Mouse (Mus musculus): ENCODE results near the gene Cic. TPM values are rescaled to one million over a fixed set of nuclear protein-coding genes. Genes with fewer than 3 reads are reported as not detected.
A peak's percentile ranks its signal among the peaks of the same experiment; 100 is the strongest.

The Cic gene
- polyA plus RNA-seq, 1 experiment from 2014 or later = 44.2 TPM

DNA sequence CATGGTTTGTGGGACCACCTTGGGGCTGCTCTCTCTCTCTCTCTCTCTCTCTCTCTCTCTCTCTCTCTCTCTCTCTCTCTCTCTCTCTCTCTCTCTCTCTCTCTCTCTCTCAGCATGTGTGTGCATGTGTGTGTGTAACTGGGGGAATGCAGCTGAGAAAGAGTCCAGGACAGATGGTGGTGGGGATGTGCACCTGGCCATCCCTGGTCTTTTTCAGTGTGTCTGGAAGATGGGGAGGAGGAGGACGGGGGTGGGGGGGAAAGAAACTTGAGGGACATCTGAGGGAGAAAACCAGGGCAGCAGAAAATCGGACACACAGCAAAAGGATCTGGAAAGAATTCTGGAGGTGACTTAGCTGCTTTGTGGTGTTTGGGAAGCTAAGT is 39.1 kb downstream of the Cic start:
- peaks cover 14% of the 10 kb centered on the region for H3K4me1 ChIP-seq (replicated peaks)
- 31% methylated on average over 2 of the region's 2 CpGs for WGBS
- H3K4me2 ChIP-seq (replicated peaks) = peak overlapping the region; percentile 73
- H3K4me3 ChIP-seq (replicated peaks) = peak overlapping the region; percentile 55
- H3K9me3 ChIP-seq = no peaks in the 10 kb centered on the region
- no peak; the same call in 1 of the 2 replicates for ATAC-seq
- peak overlapping the region; percentile 81 for H3K9ac ChIP-seq (replicated peaks)
- H3K27ac ChIP-seq = peak overlapping the region; percentile 88
- H3K36me3 ChIP-seq = peaks cover 16% of the 10 kb centered on the region
- peaks cover 28% of the 10 kb centered on the region for H3K27me3 ChIP-seq

DNA sequence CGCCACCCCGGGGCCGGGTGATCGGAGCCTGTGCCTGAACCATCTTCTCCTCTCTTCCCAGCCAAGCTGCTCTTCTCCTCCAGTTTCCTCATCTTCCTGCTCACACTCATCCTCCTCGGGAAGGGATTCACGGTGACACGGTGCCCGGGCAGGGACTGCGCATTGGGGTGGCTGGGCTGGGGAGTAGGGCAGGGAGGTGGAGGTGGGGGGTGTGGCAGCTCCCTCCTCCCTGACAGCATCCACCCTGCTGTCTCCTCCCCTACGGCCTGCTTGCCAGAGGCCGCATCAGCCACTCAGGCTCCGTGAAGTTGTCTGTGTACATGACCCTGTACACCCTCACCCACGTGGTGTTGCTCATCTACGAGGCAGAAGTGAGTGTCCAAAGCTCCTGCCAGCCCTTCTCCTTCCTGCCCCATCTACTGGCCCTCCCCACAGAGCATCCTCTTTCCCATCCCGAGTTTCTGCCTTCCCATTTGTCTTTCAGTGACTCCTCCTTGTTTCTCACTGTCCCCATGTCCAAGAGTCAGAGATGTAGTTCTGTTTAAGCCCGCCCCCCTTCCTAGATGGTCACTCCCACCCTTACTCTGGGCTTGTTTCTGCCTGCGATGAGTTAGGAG is 41.3 kb downstream of the Cic start:
- ATAC-seq = no peak

DNA sequence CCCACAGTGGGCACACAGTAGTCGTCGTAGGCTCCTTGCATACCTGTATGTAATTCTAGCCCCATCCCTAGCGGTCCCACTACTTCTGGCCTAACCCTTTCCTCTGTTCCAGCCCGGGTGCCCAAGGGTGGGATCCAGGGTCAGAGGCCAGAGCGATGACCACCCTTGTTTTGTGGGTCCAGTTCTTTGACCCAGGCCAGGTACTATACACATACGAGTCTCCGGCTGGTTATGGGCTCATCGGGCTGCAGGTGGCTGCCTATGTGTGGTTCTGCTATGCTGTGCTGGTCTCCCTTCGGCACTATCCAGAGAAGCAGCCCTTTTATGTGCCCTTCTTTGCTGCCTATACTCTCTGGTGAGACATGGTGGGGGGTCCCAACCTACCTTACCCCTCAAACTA is 41.9 kb downstream of the Cic start:
- WGBS = 84% methylated on average over 9 of the region's 9 CpGs

More for the DNA sequence above, 41.3 kb downstream of the Cic start:
- H3K36me3 ChIP-seq = peaks cover 21% of the 10 kb centered on the region
- H3K27me3 ChIP-seq = peaks cover 50% of the 10 kb centered on the region
- 70% methylated on average over 17 of the region's 17 CpGs for WGBS
- H3K9me3 ChIP-seq = no peaks in the 10 kb centered on the region
- H3K4me1 ChIP-seq (replicated peaks) = peaks cover 14% of the 10 kb centered on the region
- H3K27ac ChIP-seq = no peak overlapping the region
- H3K4me2 ChIP-seq (replicated peaks) = no peak overlapping the region
- no peak overlapping the region for H3K4me3 ChIP-seq (replicated peaks)
- no peak overlapping the region for H3K9ac ChIP-seq (replicated peaks)

DNA sequence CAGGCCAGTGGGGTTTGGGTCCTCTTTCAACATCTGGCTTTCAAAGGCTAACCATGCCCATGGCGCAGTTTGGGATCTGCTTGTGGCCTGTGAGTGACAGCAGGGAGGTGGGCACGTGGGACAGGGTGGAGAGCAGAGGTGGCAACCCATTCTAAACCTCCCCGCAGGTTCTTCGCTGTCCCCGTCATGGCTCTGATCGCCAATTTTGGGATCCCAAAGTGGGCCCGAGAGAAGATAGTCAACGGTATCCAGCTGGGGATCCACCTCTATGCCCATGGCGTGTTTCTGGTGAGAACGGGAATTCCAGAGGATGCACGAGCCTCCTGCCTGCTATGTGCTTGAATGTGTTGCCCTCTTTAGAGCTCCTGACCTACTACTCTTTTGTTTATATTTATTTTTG is 43.7 kb downstream of the Cic start:
- H3K9ac ChIP-seq (replicated peaks) = no peak overlapping the region
- no peaks in the 10 kb centered on the region for H3K9me3 ChIP-seq
- no peak overlapping the region for H3K27ac ChIP-seq
- no peak for ATAC-seq
- no peak overlapping the region for H3K4me2 ChIP-seq (replicated peaks)
- H3K4me3 ChIP-seq (replicated peaks) = no peak overlapping the region
- 78% methylated on average over 11 of the region's 11 CpGs for WGBS
- peaks cover 25% of the 10 kb centered on the region for H3K4me1 ChIP-seq (replicated peaks)
- H3K36me3 ChIP-seq = peaks cover 21% of the 10 kb centered on the region
- H3K27me3 ChIP-seq = peaks cover 71% of the 10 kb centered on the region

More for the DNA sequence above, 41.9 kb downstream of the Cic start:
- Histone ChIP-seq H3K4me3 (replicated peaks) (no peak overlapping the region), H3K27me3 (peaks cover 56% of the 10 kb centered on the region), H3K4me2 (replicated peaks) (no peak overlapping the region), H3K36me3 (peaks cover 21% of the 10 kb centered on the region), H3K9me3 (no peaks in the 10 kb centered on the region), H3K9ac (replicated peaks) (no peak overlapping the region), H3K27ac (no peak overlapping the region), H3K4me1 (replicated peaks) (peaks cover 15% of the 10 kb centered on the region)
- no peak for ATAC-seq

DNA sequence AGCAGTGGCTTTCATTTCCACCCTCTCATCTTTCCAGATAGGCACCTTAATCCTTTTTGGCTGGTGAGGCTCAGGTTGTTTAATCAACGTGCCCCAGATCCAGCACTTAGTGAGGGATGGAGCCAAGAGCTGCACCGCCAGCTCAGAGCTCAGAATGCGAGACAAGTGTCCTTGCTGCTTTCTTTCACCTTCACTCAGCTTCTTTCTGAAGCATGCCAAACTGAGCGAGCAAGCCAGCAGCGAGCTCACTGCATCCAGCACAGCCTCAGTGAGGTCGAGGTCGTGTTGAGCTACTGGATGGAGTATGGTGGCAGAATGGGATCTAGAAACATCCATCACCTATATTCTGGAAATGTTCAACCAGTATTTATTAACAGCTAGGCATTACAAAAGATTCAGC is 45.8 kb downstream of the Cic start:
- no peak overlapping the region for H3K4me2 ChIP-seq (replicated peaks)
- H3K27me3 ChIP-seq = peaks cover 57% of the 10 kb centered on the region
- ATAC-seq = no peak
- peaks cover 33% of the 10 kb centered on the region for H3K4me1 ChIP-seq (replicated peaks)
- H3K36me3 ChIP-seq = peaks cover 15% of the 10 kb centered on the region; the same call in 1 of the 2 replicates
- H3K9ac ChIP-seq (replicated peaks) = no peak overlapping the region
- no peak overlapping the region for H3K27ac ChIP-seq
- 39% methylated on average over 7 of the region's 7 CpGs for WGBS
- no peaks in the 10 kb centered on the region for H3K9me3 ChIP-seq
- no peak overlapping the region for H3K4me3 ChIP-seq (replicated peaks)

DNA sequence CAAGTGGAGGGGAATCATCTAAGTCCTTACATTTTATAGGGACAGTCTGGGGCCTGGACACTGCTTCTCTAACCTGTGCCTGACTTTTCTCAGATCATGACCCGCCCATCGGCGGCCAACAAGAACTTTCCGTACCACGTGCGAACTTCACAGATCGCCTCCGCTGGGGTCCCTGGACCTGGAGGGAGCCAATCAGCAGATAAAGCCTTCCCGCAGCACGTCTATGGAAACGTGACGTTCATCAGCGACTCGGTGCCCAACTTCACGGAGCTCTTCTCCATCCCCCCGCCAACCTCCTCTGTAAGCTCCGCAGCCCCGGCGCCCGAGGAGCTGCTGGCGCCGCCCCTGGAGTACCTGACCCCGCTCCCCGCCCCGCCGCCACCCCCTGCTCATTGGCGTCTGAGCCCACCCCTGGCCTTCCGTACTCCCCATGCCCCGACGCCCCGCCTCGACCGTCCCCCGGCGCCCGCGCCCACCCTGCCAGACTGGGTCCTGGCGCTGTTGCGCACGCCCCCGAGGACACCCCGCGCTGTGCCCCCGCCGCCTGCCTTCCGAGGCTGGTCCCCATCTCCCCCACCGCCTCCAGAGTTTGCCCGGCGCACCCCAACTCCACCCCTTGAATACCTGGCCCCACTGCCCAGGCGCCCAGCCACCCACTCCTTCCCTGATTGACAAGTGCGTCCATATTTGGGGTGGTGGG is 47.3 kb downstream of the Cic start:
- ATAC-seq = no peak
- Histone ChIP-seq H3K9ac (replicated peaks) (peak overlapping the region; percentile 62), H3K4me1 (replicated peaks) (peaks cover 38% of the 10 kb centered on the region), H3K27me3 (peaks cover 51% of the 10 kb centered on the region), H3K4me2 (replicated peaks) (peak overlapping the region; percentile 66), H3K27ac (no peak overlapping the region), H3K4me3 (replicated peaks) (peak overlapping the region; percentile 73), H3K36me3 (peaks cover 10% of the 10 kb centered on the region; the same call in 1 of the 2 replicates), H3K9me3 (no peaks in the 10 kb centered on the region)
- WGBS = 1% methylated on average over 51 of the region's 51 CpGs

DNA sequence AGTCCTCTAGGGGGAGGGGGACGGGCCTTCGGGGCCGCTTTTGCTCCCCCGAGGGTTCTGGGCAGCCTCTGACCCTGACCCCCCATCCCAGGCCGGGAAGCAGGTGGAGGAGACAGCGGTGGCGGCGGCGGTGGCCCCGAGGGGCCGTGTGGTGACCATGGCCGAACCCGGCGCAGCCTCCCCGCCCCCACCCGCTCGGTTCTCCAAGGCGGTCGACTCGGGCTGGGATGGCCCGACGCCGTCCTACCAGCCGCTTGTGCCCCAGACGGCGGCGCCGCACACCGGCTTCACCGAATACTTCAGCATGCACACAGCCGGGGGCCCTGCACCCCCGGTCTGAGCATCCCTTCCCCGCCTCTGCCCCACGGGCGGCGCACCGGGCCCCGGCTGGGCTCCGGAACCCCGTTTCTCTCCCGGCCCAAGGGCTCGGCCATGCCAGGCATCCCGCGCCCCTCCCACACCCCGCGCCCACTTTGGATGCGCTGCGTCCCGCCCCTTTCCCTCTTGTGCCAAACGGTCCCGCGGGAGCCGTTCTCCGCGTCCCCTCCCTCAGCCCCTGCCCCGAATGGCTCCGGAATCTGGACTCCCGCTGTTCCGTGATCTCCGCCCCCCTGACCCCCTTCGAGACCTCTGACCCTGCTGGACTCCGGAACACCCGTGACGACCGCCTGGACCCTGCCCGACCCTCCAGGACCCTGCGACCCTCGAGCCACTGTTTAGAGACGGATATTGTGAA is 48.0 kb downstream of the Cic start:
- peak overlapping the region; percentile 88; the same call in 1 of the 2 replicates for H3K27ac ChIP-seq
- no peak for ATAC-seq
- peaks cover 51% of the 10 kb centered on the region for H3K27me3 ChIP-seq
- H3K4me2 ChIP-seq (replicated peaks) = peak overlapping the region; percentile 66
- under 1% methylated on average over 63 of the region's 69 CpGs for WGBS
- no peaks in the 10 kb centered on the region for H3K9me3 ChIP-seq
- H3K9ac ChIP-seq (replicated peaks) = peak overlapping the region; percentile 62
- peak overlapping the region; percentile 73 for H3K4me3 ChIP-seq (replicated peaks)
- H3K4me1 ChIP-seq (replicated peaks) = peaks cover 40% of the 10 kb centered on the region
- peaks cover 10% of the 10 kb centered on the region; the same call in 1 of the 2 replicates for H3K36me3 ChIP-seq

DNA sequence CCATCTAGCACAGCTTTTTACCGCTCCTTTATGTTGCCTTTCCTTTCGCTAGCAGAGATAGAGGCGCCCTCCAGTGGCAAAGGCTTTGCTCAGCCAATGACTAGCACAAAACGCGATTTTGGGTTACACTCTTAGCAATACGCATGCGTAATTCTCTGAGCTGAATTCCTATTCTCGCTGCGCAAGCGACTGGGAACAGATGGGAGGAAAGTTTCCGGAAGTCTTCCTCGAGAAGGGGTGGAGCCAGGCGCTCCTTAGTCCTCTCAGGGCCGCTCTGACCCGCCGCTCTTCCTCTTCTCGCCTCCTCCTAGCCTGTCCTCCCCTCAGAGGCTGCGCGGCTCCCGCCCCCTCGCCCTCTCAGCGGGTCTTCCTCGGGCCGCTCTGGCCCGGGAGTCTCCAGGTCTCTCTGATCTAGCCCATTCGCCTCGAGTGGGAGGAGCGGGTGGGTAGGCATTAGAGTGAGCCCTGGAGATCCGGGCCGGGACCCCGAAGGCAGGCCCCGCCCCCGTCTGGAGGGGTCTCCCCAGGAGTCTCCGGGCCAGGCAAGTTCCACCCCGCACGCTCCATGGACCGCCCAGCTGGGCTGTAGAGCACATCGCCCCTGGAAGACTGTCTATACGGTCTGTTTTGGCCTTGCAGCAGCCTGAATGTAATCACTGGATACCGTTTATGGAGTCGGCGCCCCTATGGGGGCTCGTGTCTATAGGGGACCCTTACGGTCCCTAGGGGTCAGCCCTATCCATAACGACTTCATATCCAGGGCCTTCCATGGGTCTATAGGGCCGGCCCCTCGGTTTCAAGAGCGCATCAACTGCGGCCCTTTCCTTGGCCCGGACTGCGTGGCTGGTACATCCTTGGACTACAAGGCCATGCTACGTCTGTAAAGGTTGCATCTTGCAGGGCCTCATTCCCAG is 49.3 kb downstream of the Cic start, which contains the start of gene Megf8:
TSS of gene Megf8 (plus strand) at position 633 of the 914 bp plus-strand sequence.
- peak; percentile 99 for ATAC-seq
- H3K4me1 ChIP-seq (replicated peaks) = peaks cover 50% of the 10 kb centered on the region
- peaks cover 41% of the 10 kb centered on the region for H3K27me3 ChIP-seq
- no peaks in the 10 kb centered on the region for H3K9me3 ChIP-seq
- peak within 1 kb of the TSS; percentile 95 for H3K4me2 ChIP-seq (replicated peaks)
- 0 out of 2 replicates have a peak, but pooled peaks cover 6% of the 10 kb centered on the region for H3K36me3 ChIP-seq
- H3K4me3 ChIP-seq (replicated peaks) = peak within 1 kb of the TSS; percentile 73
- peak within 1 kb of the TSS; percentile 89 for H3K9ac ChIP-seq (replicated peaks)
- under 1% methylated on average over 52 of the region's 52 CpGs for WGBS
- peak within 1 kb of the TSS; percentile 88 for H3K27ac ChIP-seq

DNA sequence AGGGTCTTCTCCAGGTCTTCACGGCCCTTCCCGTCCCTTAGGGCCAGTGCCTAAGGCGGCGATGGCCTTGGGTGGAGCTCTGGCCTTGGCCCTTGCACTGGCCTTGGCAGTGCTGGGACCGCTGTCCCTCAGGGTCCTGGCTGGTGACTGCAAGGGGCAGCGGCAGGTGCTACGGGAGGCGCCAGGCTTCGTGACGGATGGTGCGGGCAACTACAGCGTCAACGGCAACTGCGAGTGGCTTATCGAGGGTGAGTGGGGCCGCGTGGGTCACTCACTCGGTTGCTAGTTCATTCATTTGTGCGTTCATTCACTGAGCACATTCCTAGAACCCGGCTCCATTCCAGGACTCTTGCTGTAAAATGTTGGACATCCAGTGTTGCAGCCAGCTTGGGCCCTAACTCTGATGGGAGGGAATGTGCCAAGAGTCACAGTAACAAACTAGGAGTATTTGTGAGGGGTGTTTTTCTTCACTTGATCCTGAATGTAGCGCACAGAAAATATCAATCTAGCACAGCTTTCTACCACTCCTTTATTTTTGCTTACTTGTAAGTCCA is 50.0 kb downstream of the Cic start:
- ATAC-seq = no peak
- peaks cover 54% of the 10 kb centered on the region for H3K4me1 ChIP-seq (replicated peaks)
- H3K27me3 ChIP-seq = peaks cover 34% of the 10 kb centered on the region
- 0 out of 2 replicates have a peak, but pooled peaks cover 3% of the 10 kb centered on the region for H3K36me3 ChIP-seq
- H3K27ac ChIP-seq = peak overlapping the region; percentile 88
- H3K4me2 ChIP-seq (replicated peaks) = peak overlapping the region; percentile 95
- no peaks in the 10 kb centered on the region for H3K9me3 ChIP-seq
- peak overlapping the region; percentile 73 for H3K4me3 ChIP-seq (replicated peaks)
- H3K9ac ChIP-seq (replicated peaks) = peak overlapping the region; percentile 89
- 14% methylated on average over 21 of the region's 21 CpGs for WGBS

DNA sequence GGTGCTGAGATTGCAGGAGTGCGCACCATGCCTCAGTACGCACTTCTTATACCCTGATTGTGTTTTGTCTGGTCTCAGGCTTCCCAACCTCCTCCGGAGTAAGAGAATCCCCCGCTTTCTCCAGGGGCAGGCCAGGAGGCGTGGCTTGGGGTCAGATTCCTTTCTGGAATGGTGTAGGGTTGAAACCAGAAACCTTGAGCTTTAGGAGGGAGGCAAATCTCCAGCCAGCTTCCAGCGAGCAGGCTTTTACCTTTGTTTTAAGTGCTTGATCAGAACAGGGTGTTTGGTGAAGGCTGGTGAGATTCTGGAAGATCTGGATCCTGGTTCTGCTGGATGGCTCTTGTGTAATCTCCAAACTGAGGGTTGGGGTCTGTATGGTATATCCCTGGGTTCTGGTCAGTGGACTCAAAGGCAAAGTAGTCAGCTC is 54.6 kb downstream of the Cic start:
- Histone ChIP-seq H3K9ac (replicated peaks) (no peak overlapping the region), H3K4me1 (replicated peaks) (peaks cover 34% of the 10 kb centered on the region), H3K27ac (peak overlapping the region; percentile 21; the same call in 1 of the 2 replicates), H3K4me2 (replicated peaks) (peak overlapping the region; percentile 16; the same call in 1 of the 2 replicates), H3K27me3 (no peaks in the 10 kb centered on the region), H3K9me3 (no peaks in the 10 kb centered on the region), H3K36me3 (peaks cover 11% of the 10 kb centered on the region; the same call in 1 of the 2 replicates), H3K4me3 (replicated peaks) (no peak overlapping the region)
- WGBS = 4% methylated on average over 6 of the region's 6 CpGs
- no peak for ATAC-seq

DNA sequence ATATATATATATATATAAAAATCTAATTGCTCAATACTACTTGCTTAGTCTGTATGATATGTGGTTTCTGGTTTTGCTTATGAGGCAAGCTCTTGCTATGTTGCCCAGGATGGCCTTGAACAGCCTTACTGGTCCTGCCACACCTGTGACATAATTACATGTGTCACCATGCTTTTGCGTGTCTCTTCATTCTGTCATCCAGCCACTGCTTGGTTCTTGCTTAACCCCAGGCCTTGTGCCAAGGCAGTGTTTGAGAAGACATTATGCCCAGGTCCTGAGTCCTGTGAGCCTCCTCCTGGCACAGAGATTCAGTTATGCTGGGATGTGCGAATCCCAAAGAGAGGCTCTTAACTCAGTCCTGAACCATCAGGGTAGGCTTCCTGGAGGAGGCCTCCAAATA is 55.7 kb downstream of the Cic start:
- Histone ChIP-seq H3K27ac (no peak overlapping the region), H3K4me1 (replicated peaks) (peaks cover 22% of the 10 kb centered on the region), H3K36me3 (peaks cover 21% of the 10 kb centered on the region), H3K9me3 (no peaks in the 10 kb centered on the region), H3K27me3 (no peaks in the 10 kb centered on the region), H3K4me3 (replicated peaks) (no peak overlapping the region), H3K4me2 (replicated peaks) (no peak overlapping the region), H3K9ac (replicated peaks) (no peak overlapping the region)
- whole genome bisulfite sequencing = 89% methylated on average over 2 of the region's 2 CpGs
- no peak for ATAC-seq
